Mouse (Mus musculus): ENCODE measurements at regions not wholly inside any gene's neighbourhood (a gene's known extent, or its start where the extent isn't known, plus 50 kb on each side); places are given as distances from the start of the nearest gene placed in this dataset.

- WGBS (ENCODE audit: insufficient replicate concordance): 38% methylated on average over 7 of the region's 7 CpGs
- TF ChIP-seq CTCF (IDR thresholded peaks at IDR 0.05; ENCODE audit: low read depth) (no peak), EP300 (IDR thresholded peaks at IDR 0.05; ENCODE audit: low read depth) (peak; percentile 54)
- DNase-seq: no peak
These were observed 1445.5 kb upstream of the Tenm2 start for GRCm38 (mm10) chr11:38681264-38681663.

GRCm38 (mm10) chr11:38673367-38674056 lies 1437.7 kb upstream of the Tenm2 start:
- no peaks in the 10 kb centered on the region for H3K9me3 ChIP-seq (ENCODE audit: low read length)
- no peak for TF ChIP-seq EP300 (IDR thresholded peaks at IDR 0.05; ENCODE audit: low read depth)
- TF ChIP-seq CTCF (IDR thresholded peaks at IDR 0.05; ENCODE audit: low read depth): no peak
- no peak overlapping the region for H3K4me3 ChIP-seq (ENCODE audit: low read depth, low read length)
- H3K4me2 ChIP-seq (ENCODE audit: low read depth, low read length): no peak overlapping the region
- 44% methylated on average over 5 of the region's 5 CpGs for WGBS (ENCODE audit: insufficient replicate concordance)
- no peak for ATAC-seq
- H3K36me3 ChIP-seq (replicated peaks; ENCODE audit: insufficient read depth, low read length): no peaks in the 10 kb centered on the region
- no peaks in the 10 kb centered on the region for H3K4me1 ChIP-seq (ENCODE audit: insufficient read depth)
- no peaks in the 10 kb centered on the region for H3K27me3 ChIP-seq (ENCODE audit: insufficient read depth, low read length)
- no peak overlapping the region for H3K9ac ChIP-seq (replicated peaks)
- no peak for DNase-seq
- H3K27ac ChIP-seq (ENCODE audit: low read depth): no peak overlapping the region

More at GRCm38 (mm10) chr11:38681264-38681663, 1445.5 kb upstream of the Tenm2 start:
- Histone ChIP-seq H3K9me3 (ENCODE audit: low read length) (no peaks in the 10 kb centered on the region), H3K27ac (ENCODE audit: low read depth) (0 out of 2 replicates have a peak overlapping the region, but pooled peaks have one; percentile 51), H3K27me3 (ENCODE audit: insufficient read depth, low read length) (no peaks in the 10 kb centered on the region), H3K4me3 (ENCODE audit: low read depth, low read length) (no peak overlapping the region), H3K4me2 (ENCODE audit: low read depth, low read length) (peak overlapping the region; percentile 40), H3K36me3 (replicated peaks; ENCODE audit: insufficient read depth, low read length) (no peaks in the 10 kb centered on the region), H3K4me1 (ENCODE audit: insufficient read depth) (no peaks in the 10 kb centered on the region), H3K9ac (replicated peaks) (no peak overlapping the region)
- peak; percentile 90 for ATAC-seq

All from liver, postnatal 0 days (tissue).